Mouse (Mus musculus): ENCODE data around the gene Gm9844.

Gene Gm9844

DNA sequence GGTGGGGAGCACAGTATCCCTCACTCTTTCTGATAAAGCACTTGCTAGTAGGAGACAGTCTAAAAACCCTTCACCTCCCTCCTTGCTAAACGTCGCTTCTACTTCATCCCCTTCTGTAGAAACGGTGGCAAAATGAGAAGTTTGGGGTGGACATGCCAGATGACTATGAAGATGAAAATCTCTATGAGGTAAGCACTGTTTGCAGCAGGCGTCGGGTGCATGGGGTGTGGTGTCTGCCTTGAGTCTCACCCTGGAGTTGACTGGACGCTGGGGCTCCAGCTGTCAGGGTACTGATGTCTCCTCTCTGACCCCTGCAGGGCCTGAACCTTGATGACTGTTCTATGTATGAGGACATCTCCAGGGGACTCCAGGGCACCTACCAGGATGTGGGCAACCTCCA, 39.1 kb downstream of the Gm9844 start:
- no peak for DNase-seq (ENCODE audit: low read depth, low spot score)

GRCm38 (mm10) chr7:24901842-24902241, 39.8 kb downstream of the Gm9844 start:
- no peak for DNase-seq (ENCODE audit: low read depth, low spot score)

DNA sequence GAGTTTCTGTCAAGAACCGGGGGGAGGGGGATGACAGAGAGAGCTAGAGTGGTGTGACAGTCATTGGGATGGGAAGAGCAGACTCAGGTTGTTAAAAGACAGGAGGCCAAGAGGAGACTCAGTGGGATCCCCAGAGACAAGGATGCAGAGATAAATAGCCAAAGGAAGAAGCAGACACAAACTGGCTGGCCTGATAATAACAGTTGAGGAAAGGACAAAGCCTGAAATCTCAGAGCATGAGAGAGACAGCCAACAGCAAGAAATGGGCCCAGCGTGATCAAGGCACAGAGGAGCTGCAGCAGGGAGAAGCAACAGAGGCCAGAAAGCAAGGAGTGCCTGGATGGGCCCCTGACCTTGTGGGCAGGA, 40.2 kb downstream of the Gm9844 start:
- DNase-seq (ENCODE audit: low read depth, low spot score), result no peak

DNA sequence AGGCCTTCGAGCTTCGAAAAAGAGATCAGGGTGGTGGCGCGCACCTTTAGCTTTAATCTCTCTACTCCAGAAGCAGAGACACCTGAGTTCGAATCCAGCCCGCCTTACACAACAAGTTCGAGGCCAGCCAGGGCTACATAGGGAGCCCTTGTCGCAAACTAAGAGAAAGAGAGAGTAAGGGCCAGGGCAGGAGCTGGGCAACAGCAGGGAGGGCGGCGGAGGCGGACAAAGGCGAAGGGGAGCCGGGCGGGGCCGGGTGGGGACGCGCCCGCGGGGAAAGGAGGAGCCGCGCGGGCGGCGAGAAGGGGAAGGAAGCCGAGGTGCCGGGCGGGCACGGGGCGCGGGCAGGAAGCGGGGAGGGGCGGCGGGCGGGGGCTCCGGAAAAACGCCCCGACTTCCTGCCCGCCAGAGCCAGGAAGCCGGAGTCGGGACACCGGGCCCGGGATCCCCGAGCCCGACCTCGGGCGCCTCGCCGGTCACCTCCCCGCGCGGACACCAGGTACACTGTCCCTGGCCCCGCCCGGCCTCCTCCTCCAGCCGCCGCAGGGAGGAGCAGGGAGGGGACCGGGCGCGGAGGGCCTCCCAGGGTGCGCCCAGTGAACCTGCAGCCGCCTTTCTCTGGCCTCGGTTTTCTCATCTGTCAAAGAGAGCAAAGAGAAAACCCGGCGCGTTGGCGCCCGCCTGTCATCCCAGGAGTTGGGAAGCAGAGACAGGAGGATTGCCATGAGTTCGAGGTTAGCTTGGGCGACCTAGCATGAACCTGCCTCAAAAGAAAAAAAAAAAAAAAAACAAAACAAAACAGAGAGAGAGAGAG, 40.8 kb downstream of the Gm9844 start, which contains the start of gene Arhgef1:
TSS of gene Arhgef1 (plus strand) at position 283 of the 814 bp plus-strand sequence.
- DNase-seq (ENCODE audit: low read depth, low spot score), result peak; percentile 36

GRCm38 (mm10) chr7:24903444-24903825, 41.4 kb downstream of the Gm9844 start:
- DNase-seq (ENCODE audit: low read depth, low spot score), result no peak

DNA sequence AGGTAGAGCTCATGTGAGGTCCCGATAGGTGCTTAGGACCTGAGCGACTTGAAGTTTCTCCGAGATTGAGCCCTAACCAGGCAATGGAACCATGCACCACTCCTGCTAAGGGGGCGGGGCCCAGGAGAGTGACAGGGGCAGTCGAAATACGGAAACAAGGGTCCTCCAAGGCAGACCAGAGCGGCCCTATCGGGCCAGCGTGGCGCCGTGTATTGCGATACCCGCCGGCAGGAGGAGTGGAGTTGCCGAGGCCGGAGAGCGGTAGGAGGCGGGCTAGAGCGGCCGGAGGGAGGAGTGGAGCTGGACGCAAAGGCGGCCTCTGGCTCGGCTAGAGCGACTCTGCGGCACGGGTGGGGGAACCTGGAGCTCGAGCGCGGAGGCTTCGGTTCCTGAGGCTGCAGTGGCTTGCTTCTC, 42.1 kb downstream of the Gm9844 start:
- peak; percentile 100 for DNase-seq (ENCODE audit: low read depth, low spot score)

DNA sequence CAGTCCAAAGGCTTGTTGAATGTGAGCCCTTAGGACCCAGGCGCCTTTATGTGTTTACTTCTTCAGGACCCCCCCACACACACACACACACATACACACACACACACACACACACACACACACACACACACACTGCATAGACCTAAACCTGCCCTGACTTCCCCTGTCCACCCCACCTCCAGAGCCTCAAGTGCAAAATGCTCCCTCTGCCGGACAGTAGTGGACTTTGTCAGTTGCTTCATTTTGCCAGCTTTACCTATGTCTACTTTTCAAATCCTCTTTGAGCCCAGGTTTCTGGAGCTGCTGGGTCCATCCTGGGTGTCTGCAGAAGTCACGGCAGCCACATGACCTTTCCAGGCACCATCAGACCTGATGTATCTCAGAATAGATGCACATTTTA, 42.9 kb downstream of the Gm9844 start:
- DNase-seq (ENCODE audit: low read depth, low spot score), result peak; percentile 88

DNA sequence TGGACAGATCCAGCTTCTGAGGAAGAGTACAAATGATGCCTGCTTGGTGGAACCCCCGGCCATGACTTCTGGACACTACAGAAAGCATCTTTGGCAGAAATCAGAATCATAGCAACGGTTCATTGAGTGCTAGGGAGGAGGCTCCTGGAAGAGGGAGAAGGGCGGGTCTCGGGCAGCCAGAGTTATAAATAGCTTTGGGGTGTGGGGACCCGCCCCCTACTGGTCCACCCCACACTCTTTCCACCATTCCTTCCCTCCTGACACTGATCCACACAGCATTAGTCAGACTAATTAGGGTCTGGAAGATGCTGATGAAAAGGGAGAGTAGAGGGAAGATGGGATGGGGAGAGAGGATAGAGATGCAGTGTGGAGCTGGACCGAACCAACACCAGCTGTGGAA, 44.5 kb downstream of the Gm9844 start:
- peak; percentile 37 for DNase-seq (ENCODE audit: low read depth, low spot score)

DNA sequence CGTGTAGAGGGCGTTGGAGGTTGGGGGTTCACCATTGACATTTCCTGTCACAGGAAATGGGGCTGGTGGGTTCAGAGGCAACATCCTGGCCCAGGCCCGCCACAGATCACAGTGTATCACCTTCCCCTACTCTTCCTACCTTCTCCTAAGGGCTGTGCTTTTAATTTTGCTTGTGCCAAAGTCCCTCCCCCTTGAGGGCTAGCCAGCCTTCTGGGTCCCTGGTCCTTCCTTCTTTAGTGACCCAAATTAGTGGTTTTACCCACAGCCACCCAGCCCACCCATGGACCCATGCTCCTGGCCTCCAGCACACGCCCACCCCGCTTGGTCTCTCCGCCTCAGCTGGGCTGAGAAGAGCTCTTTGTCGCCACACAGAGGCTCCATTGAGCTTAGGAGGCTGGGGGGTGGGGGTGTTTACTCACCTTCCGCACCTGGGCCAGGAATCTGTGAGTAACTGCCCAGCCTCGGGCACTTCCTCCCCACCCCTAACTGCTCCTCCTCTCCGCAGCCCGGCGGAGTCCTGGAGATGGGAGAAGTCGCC, 45.3 kb downstream of the Gm9844 start:
- DNase-seq (ENCODE audit: low read depth, low spot score), result no peak
